Mouse (Mus musculus) CH12.LX (cell line): ENCODE measurements around the gene Coq3. TPM values are rescaled to one million over a fixed set of nuclear protein-coding genes. Genes with fewer than 3 reads are reported as not detected.

Experiments
- DNase-seq: peaks from one replicate; pipeline ENCODE4 v3.0.0-alpha.2; 2013; ENCODE audit errors: extremely low read depth
- H3K27ac ChIP-seq: 2 replicates; pipeline ENCODE4 v1.5.1; 2012; ENCODE audit warnings: low read depth, mild to moderate bottlenecking, control low read depth, moderate library complexity; ENCODE audit not compliant: insufficient read depth
- H3K27me3 ChIP-seq: replicated peaks from 2 replicates; pipeline ENCODE3; 2012; ENCODE audit warnings: inconsistent platforms
- H3K36me3 ChIP-seq, 2 experiments: replicated peaks in 1 of 2; 2 replicates each; pipeline versions ENCODE3 to v1.6.1; 2012; ENCODE audit warnings: inconsistent platforms in 1 of 2, low read length in 1 of 2, mild to moderate bottlenecking in 1 of 2, mixed read lengths in 1 of 2, moderate library complexity in 1 of 2; ENCODE audit not compliant: control insufficient read depth in 1 of 2, insufficient read depth in 1 of 2
- H3K4me1 ChIP-seq, 2 experiments: 2 replicates each; pipeline ENCODE4 v1.6.1; 2012; ENCODE audit warnings: inconsistent platforms in 1 of 2, moderate library complexity in 1 of 2; ENCODE audit not compliant: insufficient read depth in 2 of 2, control insufficient read depth in 1 of 2
- H3K4me2 ChIP-seq: 2 replicates; pipeline ENCODE4 v1.6.1; 2012; ENCODE audit warnings: low read depth, mild to moderate bottlenecking, control low read depth; ENCODE audit not compliant: poor library complexity, insufficient read depth, severe bottlenecking
- H3K4me3 ChIP-seq, 3 experiments: fragments of 150-350 bp in 1 of 3; sonication (generic) in 1 of 3; replicated peaks in 1 of 3; 2 replicates each; pipeline versions ENCODE3 to v1.5.1; 2011 to 2012; ENCODE audit warnings: low read depth in 2 of 3, low read length in 2 of 3, mild to moderate bottlenecking in 2 of 3, moderate library complexity in 2 of 3, control low read depth in 1 of 3, improper control_type of control experiment in 1 of 3, inconsistent platforms in 1 of 3, mixed read lengths in 1 of 3; ENCODE audit not compliant: poor library complexity in 1 of 3
- H3K79me2 ChIP-seq: replicated peaks from 2 replicates; pipeline ENCODE4 v1.6.1; 2012; ENCODE audit warnings: mild to moderate bottlenecking, moderate library complexity; ENCODE audit not compliant: control insufficient read depth, poor library complexity, insufficient read depth, severe bottlenecking; ENCODE audit errors: extremely low read depth
- H3K9ac ChIP-seq: 2 replicates; pipeline ENCODE4 v1.6.1; 2012; ENCODE audit warnings: low read depth, mild to moderate bottlenecking, control low read depth, moderate library complexity; ENCODE audit not compliant: insufficient read depth
- H3K9me3 ChIP-seq: replicated peaks from 2 replicates; pipeline ENCODE3; 2012; ENCODE audit warnings: low read length, inconsistent platforms, mixed read lengths
- BHLHE40 ChIP-seq: IDR thresholded peaks from 2 replicates; pipeline ENCODE4 v1.6.1; 2011; ENCODE audit warnings: mild to moderate bottlenecking, low read depth, low read length, improper control_type of control experiment
- CTCF ChIP-seq, 2 experiments: IDR thresholded peaks in 1 of 2; conservative IDR thresholded peaks in 1 of 2; 2 replicates each; pipeline ENCODE4 v1.5.1; 2011 to 2012; ENCODE audit warnings: low read depth in 2 of 2, low read length in 2 of 2, improper control_type of control experiment in 1 of 2, inconsistent platforms in 1 of 2, mild to moderate bottlenecking in 1 of 2, moderate library complexity in 1 of 2
- E2F4 ChIP-seq: IDR thresholded peaks from 2 replicates; pipeline ENCODE4 v1.6.1; 2011; ENCODE audit warnings: low read depth, low read length, improper control_type of control experiment; ENCODE audit not compliant: insufficient replicate concordance
- ETS1 ChIP-seq: conservative IDR thresholded peaks from 2 replicates; pipeline ENCODE4 v1.6.1; 2012; ENCODE audit warnings: low read depth, mild to moderate bottlenecking, inconsistent platforms, low read length, improper control_type of control experiment, moderate library complexity
- HCFC1 ChIP-seq: IDR thresholded peaks from 2 replicates; pipeline ENCODE4 v1.6.1; 2012; ENCODE audit warnings: low read depth, mild to moderate bottlenecking, inconsistent platforms, low read length, improper control_type of control experiment
- MAFK ChIP-seq: IDR thresholded peaks from 2 replicates; pipeline ENCODE4 v1.6.1; 2011; ENCODE audit warnings: low read length, improper control_type of control experiment; ENCODE audit not compliant: insufficient replicate concordance
- MXI1 ChIP-seq: IDR thresholded peaks from 2 replicates; pipeline ENCODE4 v1.6.1; 2011; ENCODE audit warnings: mild to moderate bottlenecking, low read depth, low read length, improper control_type of control experiment
- NRF1 ChIP-seq: IDR thresholded peaks from 2 replicates; pipeline ENCODE4 v1.6.1; 2014; ENCODE audit warnings: low read depth, mild to moderate bottlenecking, inconsistent platforms, low read length, improper control_type of control experiment, moderate library complexity
- RAD21 ChIP-seq: IDR thresholded peaks from 2 replicates; pipeline ENCODE4 v1.6.1; 2011; ENCODE audit warnings: low read depth, mild to moderate bottlenecking, low read length, improper control_type of control experiment, moderate library complexity
- RCOR1 ChIP-seq: conservative IDR thresholded peaks from 2 replicates; pipeline ENCODE4 v1.6.1; 2012; ENCODE audit warnings: low read depth, mild to moderate bottlenecking, inconsistent platforms, low read length, improper control_type of control experiment
- SMC3 ChIP-seq: IDR thresholded peaks from 2 replicates; pipeline ENCODE4 v1.6.1; 2011; ENCODE audit warnings: low read depth, low read length, improper control_type of control experiment
- TCF12 ChIP-seq: IDR thresholded peaks from 2 replicates; pipeline ENCODE4 v1.6.1; 2014; ENCODE audit warnings: low read depth, mild to moderate bottlenecking, inconsistent platforms, low read length, improper control_type of control experiment
- UBTF ChIP-seq: IDR thresholded peaks from 2 replicates; pipeline ENCODE4 v1.6.1; 2012; ENCODE audit warnings: low read depth, mild to moderate bottlenecking, inconsistent platforms, low read length, improper control_type of control experiment, moderate library complexity
- USF1 ChIP-seq: IDR thresholded peaks from 2 replicates; pipeline ENCODE4 v1.6.1; 2014; ENCODE audit warnings: low read depth, mild to moderate bottlenecking, inconsistent platforms, low read length, improper control_type of control experiment
- ZKSCAN1 ChIP-seq: IDR thresholded peaks from 2 replicates; pipeline ENCODE4 v1.6.1; 2012; ENCODE audit warnings: low read depth, inconsistent platforms, low read length, improper control_type of control experiment, borderline replicate concordance
- ZNF384 ChIP-seq: IDR thresholded peaks from 2 replicates; pipeline ENCODE4 v1.6.1; 2012; ENCODE audit warnings: low read depth, low read length, improper control_type of control experiment, inconsistent platforms
- dilution Hi-C: fragments of 300-500 bp; cut with MboI; formaldehyde crosslinking; loops from 2 replicates; pipeline ENCODE4 v1.14.3; 2020; ENCODE audit warnings: low sequenced_read_pairs; ENCODE audit not compliant: extremely low pct_unique_long_range_greater_than_20kb, extremely low pct_ligation_motif_present
- in situ Hi-C: fragments of 300-500 bp; cut with MboI; formaldehyde crosslinking; loops from 3 replicates; pipeline ENCODE4 v1.14.3; 2019; ENCODE audit warnings: low sequenced_read_pairs, low pct_ligation_motif_present, low pct_unique_long_range_greater_than_20kb, mixed read lengths
- polyA plus RNA-seq: library from polyadenylated mRNA; unstranded; fragments of >175 nt; gene quantifications from 2 replicates; pipeline ENCODE4 v1.2.1, GENCODE M21; 2012; ENCODE audit warnings: low read depth; ENCODE audit not compliant: insufficient read length
- total RNA-seq, 2 experiments: library from RNA; depleted of rRNA; stranded (reverse); fragments of 300-350 nt in 1 of 2; fragments of >200 nt in 1 of 2; gene quantifications; 2 replicates each; pipeline ENCODE4 v1.2.3; 2012 to 2014

Gene Coq3
- total and polyA plus RNA-seq, 3 experiments, result 5.1 to 9.2 (median 8.2) TPM

DNA sequence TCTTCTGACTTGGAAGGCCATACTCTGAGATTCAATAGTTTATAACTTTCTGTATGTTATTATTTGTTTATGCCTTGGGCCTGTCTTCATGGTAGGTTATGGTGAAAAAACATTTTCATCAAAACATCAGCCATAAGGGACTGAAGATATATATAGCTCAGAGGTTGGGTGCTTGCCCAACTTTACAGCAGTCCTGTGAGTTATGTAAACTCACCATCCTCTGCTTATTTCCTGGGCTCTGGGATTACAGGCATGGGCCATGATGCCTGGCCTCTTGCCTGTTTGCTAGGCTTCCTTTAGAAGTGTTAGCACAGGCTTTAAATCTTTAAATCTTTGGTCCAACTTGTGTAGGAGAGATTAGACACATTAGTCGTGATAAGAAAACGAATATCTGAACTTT is 72.8 kb downstream of the Coq3 start:
- Histone ChIP-seq H3K9me3 (no peaks in the 10 kb centered on the region), H3K4me1 (peaks cover 0 to 25% of the 10 kb centered on the region in 2 experiments; a peak in 2 of 4 replicates), H3K4me2 (no peak overlapping the region), H3K79me2 (no peaks in the 10 kb centered on the region), H3K4me3 (no peak overlapping the region), H3K27me3 (no peaks in the 10 kb centered on the region), H3K27ac (no peak overlapping the region), H3K36me3 (no peaks in the 10 kb centered on the region), H3K9ac (no peak overlapping the region)
- in situ Hi-C loops (loop anchor here (10.0 kb wide), 1 partner anchor 107 kb away; the partner anchor contains the start of gene Pnisr), dilution Hi-C loops (no loop called here)
- DNase-seq, result no peak
- no peak for TF ChIP-seq BHLHE40
- no peak for TF ChIP-seq UBTF
- TF ChIP-seq MXI1, result no peak
- no peak for TF ChIP-seq ZNF384
- no peak for TF ChIP-seq TCF12
- no peak for TF ChIP-seq MAFK
- no peak for TF ChIP-seq USF1
- no peak for TF ChIP-seq NRF1
- TF ChIP-seq E2F4, result no peak
- no peak for TF ChIP-seq ETS1
- no peak for TF ChIP-seq HCFC1
- TF ChIP-seq RCOR1, result no peak
- TF ChIP-seq, all 38 proteins: peak for 0

DNA sequence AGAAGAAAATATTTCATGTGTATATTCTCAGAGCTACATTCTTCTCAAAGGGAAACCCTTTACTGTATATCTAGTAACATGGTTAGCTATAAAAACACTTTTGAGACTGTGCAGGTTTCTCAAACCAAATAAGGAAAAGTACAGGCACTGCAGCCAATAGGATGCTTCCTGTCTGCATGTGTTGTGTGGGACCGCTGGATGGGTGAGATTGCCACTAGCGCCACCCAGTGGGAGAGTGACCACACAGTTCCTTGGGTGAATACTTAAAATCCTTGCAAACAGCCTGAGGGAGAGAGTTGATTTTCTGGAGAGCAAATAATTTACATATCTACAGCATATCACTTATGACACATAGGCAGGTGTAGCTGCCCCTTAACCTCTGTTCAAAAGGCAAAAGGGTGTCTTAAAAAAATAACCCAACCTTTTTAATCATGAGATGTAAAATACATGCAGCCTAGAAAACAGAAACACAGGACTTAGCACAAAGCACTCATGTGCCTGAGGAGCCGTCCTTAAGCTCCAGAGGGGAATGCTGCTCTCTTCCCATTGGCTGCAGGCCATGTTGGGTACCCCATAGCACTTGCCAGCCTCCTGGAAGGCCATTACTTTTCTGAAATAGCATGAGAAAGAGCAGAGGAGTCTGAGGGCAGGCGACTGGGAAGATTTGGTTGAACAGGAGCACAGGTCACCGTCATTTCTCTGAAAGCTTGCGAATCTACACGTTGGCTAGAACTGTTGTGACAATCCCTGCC is 78.3 kb downstream of the Coq3 start:
- Histone ChIP-seq H3K27me3 (no peaks in the 10 kb centered on the region), H3K79me2 (no peaks in the 10 kb centered on the region), H3K9me3 (no peaks in the 10 kb centered on the region), H3K4me1 (peaks cover 0 to 17% of the 10 kb centered on the region in 2 experiments; a peak in 2 of 4 replicates), H3K9ac (no peak overlapping the region), H3K36me3 (no peaks in the 10 kb centered on the region), H3K4me3 (no peak overlapping the region), H3K4me2 (no peak overlapping the region), H3K27ac (no peak overlapping the region)
- in situ Hi-C loops (loop anchor here (10.0 kb wide), 1 partner anchor 113 kb away; the partner anchor contains the start of gene Pnisr), dilution Hi-C loops (no loop called here)
- no peak for TF ChIP-seq ZKSCAN1
- TF ChIP-seq SMC3, result peak; percentile 73
- TF ChIP-seq RAD21, result peak; percentile 74
- peak; percentile 64 to 86 for TF ChIP-seq CTCF (conservative IDR thresholded peaks at IDR 0.05 in 1 of 2, IDR thresholded peaks at IDR 0.05 in 1 of 2; ENCODE audit: low read depth in 2 of 2, low read length in 2 of 2)
- TF ChIP-seq NRF1, result no peak
- no peak for TF ChIP-seq TCF12
- peak; percentile 78 for DNase-seq

Other genes with a start within 250 kb of the Coq3 start
- gene Prdm13, start 193.7 kb upstream of the Coq3 start, total RNA-seq (2012; rRNA removed), result not detected in 2 replicates
- gene Prdm13, start 193.7 kb upstream of the Coq3 start, total RNA-seq (2014; rRNA removed), result not detected in 2 replicates
- gene Prdm13, start 193.7 kb upstream of the Coq3 start, polyA plus RNA-seq, result not detected in 2 replicates
- gene Ccnc, start 152.0 kb upstream of the Coq3 start, total RNA-seq (2012; rRNA removed), result 20.7 and 22.7 TPM in 2 replicates
- 61.4 and 73.0 TPM in 2 replicates for gene Ccnc, start 152.0 kb upstream of the Coq3 start, total RNA-seq (2014; rRNA removed)
- gene Ccnc, start 152.0 kb upstream of the Coq3 start, polyA plus RNA-seq, result 24.4 and 32.3 TPM in 2 replicates
- 17.4 and 17.5 TPM in 2 replicates for gene Usp45, start 112.5 kb upstream of the Coq3 start, total RNA-seq (2012; rRNA removed)
- 30.6 and 37.0 TPM in 2 replicates for gene Usp45, start 112.5 kb upstream of the Coq3 start, total RNA-seq (2014; rRNA removed)
- 16.7 and 23.3 TPM in 2 replicates for gene Usp45, start 112.5 kb upstream of the Coq3 start, polyA plus RNA-seq
- 24.6 and 25.6 TPM in 2 replicates for gene Tstd3, start 112.5 kb upstream of the Coq3 start, total RNA-seq (2012; rRNA removed)
- gene Tstd3, start 112.5 kb upstream of the Coq3 start, total RNA-seq (2014; rRNA removed), result 51.0 and 57.1 TPM in 2 replicates
- gene Tstd3, start 112.5 kb upstream of the Coq3 start, polyA plus RNA-seq, result 37.2 and 39.9 TPM in 2 replicates
- 48.1 and 51.3 TPM in 2 replicates for gene Pnisr, start 32.1 kb upstream of the Coq3 start, total RNA-seq (2012; rRNA removed)
- gene Pnisr, start 32.1 kb upstream of the Coq3 start, total RNA-seq (2014; rRNA removed), result 32.9 and 40.7 TPM in 2 replicates
- 95.2 and 118 TPM in 2 replicates for gene Pnisr, start 32.1 kb upstream of the Coq3 start, polyA plus RNA-seq
- 1.7 and 2.1 TPM in 2 replicates for gene Faxc, start 51.7 kb downstream of the Coq3 start, total RNA-seq (2012; rRNA removed)
- 0.16 TPM in 2 replicates for gene Faxc, start 51.7 kb downstream of the Coq3 start, total RNA-seq (2014; rRNA removed)
- 0.33 and 0.37 TPM in 2 replicates for gene Faxc, start 51.7 kb downstream of the Coq3 start, polyA plus RNA-seq